Mouse (Mus musculus): ENCODE results near the gene Dnajc16.
"Not testable (repeated sequence)": the region's sequence is repeated elsewhere in the genome, so short reads cannot be mapped to it uniquely, and the experiment has no call there.

Dnajc16 gene

DNA sequence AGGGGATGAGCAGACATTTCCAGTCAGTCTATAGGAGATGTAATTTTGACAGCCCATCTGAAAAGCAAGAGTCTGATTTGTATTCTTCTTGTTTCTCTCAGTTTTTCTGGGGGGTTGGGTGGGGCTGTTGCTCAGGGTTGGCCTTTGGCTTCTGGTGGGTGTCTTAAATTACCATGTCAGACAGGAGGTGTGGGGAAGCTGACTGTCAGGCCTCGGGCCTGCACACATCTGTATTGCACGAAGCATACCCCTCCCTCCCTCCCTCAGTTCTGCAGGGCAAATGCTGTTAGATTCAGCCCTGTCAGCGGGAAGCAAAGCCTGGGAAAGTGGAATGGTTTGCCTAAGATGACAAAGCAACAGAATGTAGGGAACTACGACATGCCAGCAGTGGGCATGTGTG lies 6.2 kb upstream of the Dnajc16 start:
- no peak for DNase-seq (ENCODE audit: low spot score in 2 of 2)

DNA sequence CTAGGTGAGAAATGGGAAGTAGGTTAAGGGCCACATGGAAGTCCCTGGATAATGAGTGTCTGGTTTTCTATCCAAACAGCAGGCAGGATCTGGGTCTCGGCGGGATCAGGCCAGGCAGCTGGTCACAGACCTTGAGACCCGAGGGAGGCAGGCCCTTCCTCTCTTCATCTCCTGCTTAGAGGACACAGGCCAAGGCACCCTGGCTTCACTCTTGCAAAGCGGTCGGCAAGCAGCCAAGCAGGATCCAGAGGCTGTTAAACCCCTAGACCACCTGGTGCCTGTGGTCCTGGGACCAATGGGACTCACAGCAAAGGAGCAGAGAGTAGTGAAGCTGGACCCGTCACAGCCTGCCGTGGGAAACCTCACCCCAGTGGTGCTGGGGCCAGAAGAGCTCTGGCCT lies 5.6 kb upstream of the Dnajc16 start:
- DNase-seq (ENCODE audit: low spot score in 2 of 2) = no peak

DNA sequence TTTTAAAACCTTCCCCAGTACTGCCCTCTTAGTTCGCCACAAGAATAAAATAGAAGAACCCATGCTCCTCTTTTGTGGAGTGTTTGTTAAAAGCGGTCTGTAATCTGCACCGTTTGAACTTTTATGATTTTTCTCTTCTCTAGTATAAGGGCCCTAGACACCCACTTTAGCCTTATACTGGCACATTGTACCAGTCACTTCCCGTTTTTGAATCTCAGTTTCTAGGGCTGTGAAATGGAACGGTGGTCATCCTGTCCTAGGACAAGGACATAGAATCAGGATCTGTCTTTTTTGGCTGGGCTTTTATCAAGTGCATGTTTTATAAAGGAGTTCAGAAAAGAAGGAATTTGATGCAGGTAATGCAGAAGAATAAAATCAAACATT lies 3.4 kb upstream of the Dnajc16 start:
- DNase-seq (ENCODE audit: low spot score in 2 of 2) = no peak

DNA sequence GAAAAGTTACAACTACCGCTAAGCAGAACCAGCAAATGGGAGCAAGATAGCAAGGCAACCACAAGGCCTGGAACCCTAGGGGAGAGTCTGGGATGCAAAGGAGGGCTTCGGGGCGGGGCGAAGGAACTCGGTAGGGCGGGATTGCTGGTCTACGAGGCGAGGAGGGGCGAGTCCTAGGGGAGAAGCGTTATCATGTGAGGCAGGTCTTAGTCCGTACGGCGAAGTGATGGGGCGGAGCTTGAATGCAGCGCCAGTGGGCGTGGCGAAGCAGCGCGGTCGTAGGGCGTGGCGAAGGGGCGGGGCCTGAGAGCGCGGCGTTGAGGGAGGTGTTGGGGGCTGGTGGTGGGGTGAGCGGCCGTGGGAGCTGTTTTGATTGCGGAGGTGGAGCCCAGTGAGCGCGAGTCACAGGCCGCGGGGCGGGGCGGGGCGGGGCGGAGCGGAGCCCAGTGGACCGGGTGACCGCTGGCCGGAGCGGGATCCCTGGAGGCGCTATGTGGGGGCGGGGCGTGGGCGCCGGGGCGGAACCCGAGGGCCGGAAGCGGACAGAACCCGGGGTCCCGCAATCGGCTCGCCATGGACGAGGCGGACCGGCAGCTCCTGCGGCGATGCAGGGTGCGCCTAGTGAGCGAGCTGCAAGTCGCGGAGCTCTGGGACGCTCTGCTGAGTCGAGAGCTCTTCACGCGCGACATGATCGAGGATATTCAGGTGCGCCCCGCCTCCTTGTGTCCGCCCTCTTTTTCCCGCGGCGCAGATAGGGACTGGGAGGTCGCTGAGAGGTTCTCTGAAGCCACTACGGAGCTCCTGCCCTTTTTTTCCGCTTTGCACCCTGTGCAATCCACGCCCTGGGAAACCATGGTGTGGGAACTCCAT lies 2.8 kb upstream of the Dnajc16 start, which contains the start of gene Casp9:
TSS of gene Casp9 (plus strand) at position 331 of the 870 bp plus-strand sequence.
- peak; percentile 95 to 96 for DNase-seq (ENCODE audit: low spot score in 2 of 2)

DNA sequence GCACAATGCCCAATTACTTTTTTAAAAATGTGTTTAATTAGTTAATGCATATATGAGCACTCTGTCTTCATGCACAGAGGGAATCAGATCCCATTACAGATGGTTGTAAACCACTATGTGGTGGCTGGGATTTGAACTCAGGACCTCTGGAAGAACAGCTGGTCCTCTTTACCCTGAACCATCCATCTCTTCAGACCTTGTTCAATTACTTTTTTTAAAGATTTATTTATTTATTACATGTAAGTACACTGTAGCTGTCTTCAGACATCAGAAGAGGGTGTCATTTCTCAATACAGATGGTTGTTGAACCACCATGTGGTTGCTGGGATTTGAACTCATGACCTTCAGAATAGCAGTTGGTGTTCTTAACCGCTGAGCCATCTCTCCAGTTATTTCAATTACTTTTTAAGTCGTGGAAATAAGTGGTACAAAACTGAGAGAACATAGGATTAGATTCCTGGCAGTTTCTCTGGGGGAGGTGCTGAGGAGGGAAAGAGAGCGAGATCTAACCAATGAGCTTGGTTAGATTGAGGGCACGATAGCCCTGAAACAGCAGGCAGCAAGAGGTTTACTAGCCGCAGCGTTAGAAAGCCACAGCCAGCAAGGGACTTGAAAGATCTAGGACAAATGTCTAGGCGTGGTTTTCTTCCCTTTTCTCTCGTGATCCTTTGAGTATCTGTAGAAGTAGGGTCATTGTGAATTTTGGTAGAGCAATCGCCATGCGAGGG lies 2.0 kb upstream of the Dnajc16 start:
- DNase-seq (ENCODE audit: low spot score in 2 of 2) = no peak

DNA sequence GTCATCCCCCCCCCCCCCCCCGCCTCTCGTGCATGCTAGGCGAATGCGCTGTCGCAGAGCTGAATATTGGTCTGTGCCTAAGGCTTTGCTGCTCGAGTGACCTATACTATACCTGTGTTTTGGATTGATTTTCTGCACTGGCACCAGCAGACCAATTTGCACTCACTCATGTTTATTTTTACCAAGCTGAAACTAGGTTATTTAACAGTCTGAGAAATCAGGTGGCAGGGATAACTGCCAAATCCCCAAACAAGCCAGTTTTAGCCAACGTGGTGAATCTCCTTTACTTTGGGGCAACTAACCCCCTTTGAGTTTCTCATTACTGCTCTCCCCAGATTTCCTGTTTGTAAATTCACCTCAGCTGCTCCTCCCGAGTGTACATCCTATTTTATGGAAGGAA lies 1.2 kb upstream of the Dnajc16 start:
- no peak for DNase-seq (ENCODE audit: low spot score in 2 of 2)

DNA sequence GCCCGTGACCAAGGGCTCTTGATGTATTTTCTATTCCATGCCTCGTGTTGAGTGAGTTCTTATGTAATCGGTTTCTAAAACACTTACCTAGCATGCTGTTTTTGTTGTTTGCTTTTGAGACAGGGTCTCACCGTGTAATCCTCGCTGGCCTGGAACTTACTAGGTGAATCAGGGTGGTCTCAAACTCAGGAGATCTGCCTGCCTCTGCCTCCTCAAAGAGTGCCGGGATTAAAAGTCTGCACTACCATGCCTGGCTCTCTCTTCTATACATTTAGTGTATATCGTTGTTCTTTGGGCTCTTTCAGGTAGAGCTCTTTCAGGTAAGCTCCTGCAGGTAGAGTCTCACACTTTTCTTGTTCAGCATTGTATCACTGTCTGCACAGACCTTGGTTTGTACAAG lies 755 bp upstream of the Dnajc16 start:
- DNase-seq (ENCODE audit: low spot score in 2 of 2) = no peak

DNA sequence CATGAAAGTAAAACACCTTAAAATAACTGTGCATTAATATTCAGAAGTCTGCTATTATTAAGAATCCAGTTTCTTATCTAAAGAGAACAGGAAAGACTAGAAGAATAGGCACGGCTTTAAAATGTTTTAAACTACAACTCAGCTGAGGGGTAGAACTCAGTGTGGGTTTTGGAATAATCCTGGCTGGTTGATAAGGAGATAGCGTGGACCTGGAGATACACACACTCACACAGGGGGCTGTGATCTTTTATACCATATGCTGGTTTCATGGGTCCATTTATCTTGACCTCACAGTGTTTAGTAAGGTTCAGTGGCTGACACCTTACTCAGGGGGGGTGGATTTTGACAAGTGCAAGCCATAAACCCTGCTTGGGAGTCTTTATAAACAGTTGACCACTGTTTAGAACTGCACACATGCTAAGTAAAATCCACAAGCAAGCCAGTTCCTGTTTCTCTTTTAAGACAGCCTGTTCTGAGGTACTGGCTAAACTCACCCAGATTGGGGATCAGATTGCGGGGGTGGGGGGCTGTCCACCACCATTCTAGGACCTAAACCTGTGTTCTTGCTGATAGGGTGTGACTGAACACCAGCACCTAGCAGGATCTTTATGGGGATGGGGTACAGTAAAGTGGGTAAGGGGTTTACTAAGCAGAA lies 1.0 kb downstream of the Dnajc16 start:
- no peak for DNase-seq (ENCODE audit: low spot score in 2 of 2)

DNA sequence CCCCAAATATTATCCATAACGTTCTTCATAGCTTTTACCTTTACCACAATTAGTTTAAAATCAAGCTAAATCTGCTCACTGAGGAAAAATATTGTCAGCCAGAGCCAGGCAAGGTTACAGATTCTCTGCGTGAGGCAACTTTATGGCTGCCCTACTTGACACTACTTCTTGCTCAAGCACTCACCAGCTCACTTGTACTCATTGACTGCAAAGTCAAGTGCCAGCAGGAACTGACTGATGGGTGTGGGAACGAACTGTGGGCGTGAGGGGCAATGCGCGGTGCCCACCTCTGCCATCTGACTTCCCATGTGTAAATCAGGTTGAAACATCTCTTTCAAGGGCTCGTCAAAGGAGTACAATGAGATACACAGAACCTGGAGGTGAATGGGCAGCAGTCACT lies 3.3 kb downstream of the Dnajc16 start:
- DNase-seq (ENCODE audit: low spot score in 2 of 2) = no peak

DNA sequence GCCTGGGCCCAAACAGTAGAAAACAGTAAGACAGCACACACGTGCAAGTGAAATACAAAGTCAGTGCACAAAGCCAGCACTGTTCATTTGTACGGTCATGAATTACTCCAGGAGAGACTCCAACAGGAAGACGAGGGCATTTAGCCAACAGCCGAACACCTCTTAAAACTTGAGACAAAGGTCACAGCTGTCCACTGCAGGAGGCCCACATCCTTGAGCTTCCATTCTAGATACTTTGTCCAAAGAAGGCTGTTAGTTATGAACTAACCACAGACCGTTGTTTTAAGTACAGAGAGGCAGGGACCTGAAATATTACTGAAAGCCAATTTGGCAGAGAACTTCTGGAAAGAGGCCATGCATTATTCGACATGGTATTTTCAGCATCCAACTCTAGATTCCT lies 3.7 kb downstream of the Dnajc16 start:
- no peak for DNase-seq (ENCODE audit: low spot score in 2 of 2)

DNA sequence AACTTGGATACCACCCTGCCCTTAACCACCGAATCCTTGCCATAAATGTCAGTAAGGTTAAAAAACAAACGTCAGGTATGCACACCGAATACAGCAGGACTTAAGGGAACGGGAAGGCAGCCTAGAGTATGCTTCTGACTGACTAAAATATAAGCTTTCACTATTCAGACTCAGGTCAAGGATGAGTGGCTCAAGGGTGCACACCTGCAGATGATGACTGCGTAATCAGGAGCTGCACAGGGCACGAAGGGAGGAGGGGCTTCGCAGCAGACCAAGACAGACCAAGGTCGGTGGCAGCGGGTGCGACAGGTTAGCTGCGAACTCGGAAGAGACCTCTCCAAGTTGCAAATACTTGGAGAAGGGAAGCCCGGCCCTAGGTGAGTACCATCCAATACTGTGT lies 4.6 kb downstream of the Dnajc16 start:
- no peak for DNase-seq (ENCODE audit: low spot score in 2 of 2)

DNA sequence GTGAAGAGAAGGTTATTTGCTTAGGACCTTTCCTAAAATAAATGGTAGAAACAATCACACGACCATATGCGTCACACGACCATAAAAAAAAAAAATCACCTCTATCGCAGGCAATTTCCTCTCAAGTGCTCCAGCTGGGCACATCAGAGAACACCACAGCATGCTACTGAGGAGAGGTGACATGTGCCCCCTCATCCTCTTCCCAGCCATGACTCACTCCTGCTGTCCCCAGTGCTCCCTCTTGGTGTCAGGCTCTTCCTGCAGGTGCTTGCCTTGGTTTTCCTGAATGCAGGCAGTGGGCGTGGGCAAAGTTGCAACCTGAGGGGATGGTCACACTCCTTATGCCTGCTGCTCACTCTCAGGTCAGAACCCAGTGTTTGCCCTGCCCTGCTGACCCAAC lies 5.9 kb downstream of the Dnajc16 start:
- no peak for DNase-seq (ENCODE audit: low spot score in 2 of 2)

DNA sequence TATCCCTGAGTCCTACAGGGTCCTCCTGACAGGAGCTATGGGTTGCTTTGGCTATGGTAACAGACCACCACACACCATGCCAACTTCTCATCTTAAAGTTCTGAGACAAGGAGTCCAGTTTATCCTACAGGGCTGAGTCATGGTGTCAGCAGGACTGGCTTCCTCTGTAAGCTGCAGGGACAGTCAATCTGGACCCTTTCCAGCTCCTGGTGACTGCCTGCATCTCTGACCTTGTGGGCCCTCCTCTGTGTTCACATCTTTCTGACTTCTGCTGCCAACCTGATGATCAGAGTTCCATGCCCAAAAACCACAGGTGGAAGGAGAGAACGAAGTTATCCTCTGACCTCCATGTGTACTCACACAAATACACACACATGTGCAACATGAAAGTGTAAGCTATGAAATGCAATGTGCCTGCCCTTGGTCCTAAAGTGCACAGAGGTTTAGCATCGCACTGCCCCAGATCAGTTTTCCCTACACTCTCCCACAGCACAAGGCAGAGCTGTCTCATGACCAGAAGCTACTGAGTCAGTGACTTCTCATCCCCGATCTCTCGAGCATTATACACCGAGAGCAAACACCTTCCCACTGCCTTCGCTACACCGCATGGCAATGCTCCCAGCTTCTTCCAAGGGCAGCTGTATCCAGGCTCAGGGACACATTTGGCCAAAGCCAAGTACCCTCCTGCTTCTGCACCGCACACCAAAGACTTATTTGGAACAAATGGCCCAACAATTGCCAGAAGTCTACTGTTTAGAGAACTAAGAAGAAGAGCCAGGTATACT lies 9.3 kb downstream of the Dnajc16 start:
- DNase-seq (ENCODE audit: low spot score in 2 of 2) = no peak

DNA sequence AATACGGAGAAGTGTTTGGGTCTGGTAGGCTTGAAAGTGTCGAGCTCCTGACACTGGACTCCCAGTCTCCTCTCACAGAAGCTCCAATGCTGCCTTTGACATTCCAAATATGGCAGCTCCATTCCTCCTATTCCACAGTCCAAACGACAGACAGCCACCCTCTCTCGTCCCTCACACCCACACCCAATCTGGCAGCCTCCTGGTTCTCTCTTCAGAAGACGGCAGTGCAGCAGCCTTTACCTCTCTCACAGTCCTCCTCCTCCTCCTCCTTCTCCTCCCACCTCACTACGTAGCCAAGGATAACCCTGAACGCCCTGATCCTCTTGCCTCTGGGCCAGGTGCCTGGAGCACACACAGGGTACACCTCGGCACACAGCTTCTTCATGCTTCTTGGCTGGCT lies 10.9 kb downstream of the Dnajc16 start:
- peak; percentile 75 to 85 for DNase-seq (ENCODE audit: low spot score in 2 of 2)

DNA sequence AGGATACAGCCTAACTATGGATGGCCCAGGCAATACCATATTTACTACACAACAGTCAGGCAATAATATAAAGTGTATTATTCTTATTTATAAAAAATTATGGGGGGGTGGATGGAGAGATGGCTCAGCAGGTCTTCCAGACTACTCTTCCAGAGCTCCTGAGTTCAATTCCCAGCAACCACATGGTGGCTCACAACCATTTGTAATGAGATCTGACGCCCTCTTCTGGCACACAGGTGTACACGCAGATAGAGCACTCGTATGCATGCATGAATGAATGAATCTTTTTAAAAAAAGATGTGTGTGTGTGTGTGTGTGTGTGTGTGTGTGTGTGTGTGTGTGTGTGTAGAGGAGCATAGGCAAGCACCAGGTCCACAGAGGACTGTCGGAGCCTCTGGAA lies 17.7 kb downstream of the Dnajc16 start:
- not testable (repeated sequence) for DNase-seq (ENCODE audit: low spot score in 2 of 2)

DNA sequence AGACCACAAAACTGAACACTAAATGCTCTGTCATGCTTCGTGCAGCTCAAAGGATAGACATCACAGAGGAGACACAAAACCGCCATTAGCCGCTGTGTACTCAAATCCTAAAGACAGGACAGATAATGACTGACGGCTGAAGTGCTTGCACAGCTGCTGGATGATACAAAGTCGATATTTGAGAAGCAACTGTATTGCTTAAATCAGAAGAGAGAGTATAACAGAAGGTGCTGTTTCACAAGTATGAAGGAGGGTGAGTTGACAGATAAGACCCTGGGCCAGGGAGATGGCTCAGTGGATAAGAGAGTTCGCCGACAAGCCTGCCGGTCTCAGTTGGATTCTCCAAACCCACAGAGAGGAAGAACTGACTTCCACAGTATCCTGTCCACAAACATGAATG lies 18.9 kb downstream of the Dnajc16 start:
- DNase-seq (ENCODE audit: low spot score in 2 of 2) = no peak

DNA sequence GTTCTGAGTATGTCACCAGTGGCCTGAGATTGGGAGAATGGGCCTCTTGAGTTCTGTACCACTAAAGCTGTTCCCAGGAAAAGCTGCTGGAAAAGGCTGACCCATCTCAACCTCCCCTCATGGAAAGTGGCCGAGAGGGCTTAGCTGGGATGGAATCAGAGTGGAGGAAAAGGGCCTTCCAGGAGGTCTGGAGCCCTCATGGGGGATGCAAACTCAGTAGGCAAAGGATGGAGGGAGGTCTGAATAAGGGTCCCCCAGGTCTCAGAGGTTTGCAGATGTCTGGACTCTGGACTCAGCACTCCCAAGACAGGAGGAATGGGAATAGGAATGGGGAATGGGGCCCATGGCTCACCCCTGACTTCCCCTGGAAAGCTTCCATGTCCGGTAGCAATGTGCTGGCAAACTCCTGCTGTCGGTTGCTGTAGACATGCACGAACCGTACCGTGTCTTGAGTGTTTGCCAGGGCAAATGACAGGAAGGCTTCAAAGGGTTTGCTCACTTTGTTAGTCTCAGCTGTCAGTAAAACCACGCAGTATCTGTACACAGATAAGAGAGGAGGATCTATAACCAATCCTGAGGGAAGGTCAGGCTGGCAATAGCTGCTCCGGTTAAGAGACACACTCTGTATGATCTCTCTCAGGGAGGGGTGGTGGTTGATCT lies 21.1 kb downstream of the Dnajc16 start:
- no peak for DNase-seq (ENCODE audit: low spot score in 2 of 2)

DNA sequence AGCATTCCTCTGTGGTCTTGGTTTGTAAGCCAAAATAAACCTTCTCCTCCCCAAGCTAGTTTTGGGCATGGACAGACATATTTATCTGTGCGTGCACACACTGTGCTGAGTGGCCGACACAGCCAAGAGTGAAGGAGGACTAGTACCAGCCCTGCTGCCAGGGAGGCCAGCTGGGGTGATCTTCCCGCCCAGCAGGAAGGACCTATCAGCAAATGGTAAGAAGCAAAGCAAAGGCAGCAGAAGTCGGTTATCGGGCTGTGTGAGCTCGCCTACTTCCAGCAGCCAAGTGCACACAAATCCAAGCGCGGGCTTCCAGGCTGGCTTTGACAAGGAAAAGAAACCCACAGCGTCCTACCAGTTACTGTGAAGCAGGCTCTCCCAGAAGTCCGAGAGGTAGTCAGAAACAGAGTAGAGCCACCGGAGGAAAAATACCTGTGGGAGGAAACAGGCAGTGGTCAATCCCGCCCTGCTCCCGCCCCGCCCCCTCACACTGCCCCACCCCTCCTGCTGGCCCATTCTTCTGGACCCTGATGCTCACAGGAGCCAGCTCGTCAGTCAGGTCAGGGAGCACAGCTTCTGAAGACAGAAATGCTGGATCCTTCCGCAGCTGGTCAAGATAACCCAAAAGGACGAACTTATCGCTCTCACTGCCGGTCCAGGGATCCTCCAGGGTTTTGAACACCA lies 23.2 kb downstream of the Dnajc16 start:
- DNase-seq (ENCODE audit: low spot score in 2 of 2) = no peak

DNA sequence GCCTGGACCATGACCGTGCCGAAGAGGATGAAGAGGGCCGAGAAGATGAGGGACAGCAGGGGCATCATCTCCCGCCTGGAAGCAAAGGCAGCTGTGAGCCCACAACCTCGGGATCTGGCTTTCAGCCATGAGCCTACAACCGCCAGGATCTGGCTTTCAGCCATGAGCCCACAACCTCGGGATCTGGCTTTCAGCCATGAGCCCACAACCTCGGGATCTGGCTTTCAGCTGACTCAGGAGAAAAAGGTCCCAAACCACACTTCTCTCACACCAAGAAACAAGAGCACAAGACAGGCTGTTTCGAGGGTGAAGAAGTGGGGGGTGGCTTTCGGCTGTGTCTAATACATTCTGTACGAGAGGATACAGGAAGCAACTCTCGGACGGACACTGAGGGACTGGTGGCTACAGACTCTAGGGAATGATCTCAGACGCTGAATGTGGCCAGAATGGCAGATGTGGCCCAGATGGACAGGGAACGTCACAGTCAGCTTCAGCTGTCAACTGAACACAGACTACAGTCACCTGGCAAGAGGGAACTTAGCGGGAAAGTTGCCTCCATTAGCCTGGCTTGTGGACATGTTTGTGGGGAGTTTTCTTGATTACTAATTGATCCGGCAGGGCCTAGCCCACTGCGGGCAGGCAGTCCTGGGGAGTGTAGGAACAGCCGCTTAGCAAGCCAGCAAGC lies 23.9 kb downstream of the Dnajc16 start:
- DNase-seq (ENCODE audit: low spot score in 2 of 2) = no peak

DNA sequence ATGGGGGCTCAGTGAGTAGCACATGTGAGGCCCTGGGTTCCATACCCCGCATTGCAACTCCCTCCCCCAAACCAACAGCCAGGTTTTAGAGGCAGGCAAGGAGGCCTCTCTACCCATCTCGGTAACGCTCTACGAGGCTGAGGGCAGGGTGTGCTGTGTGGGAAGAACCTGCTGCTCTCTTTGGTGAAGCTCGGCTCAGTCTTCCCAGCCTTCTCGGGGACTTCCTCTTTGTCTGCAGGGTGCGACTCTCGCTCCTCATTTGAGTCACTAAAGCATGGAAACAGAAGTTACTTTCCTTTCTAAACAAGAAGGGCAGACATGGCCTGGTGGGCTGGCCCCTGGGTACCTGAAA lies 24.4 kb downstream of the Dnajc16 start:
- peak in 1 of 2 experiments; percentile 19 for DNase-seq (ENCODE audit: low spot score in 2 of 2)

All from frontal cortex, postnatal 36 days (tissue).